Mouse (Mus musculus): Measurements from ENCODE around the gene Mfap1a. TPM values are rescaled to one million over a fixed set of nuclear protein-coding genes. Genes with fewer than 3 reads are reported as not detected.

Gene Mfap1a
- total RNA-seq, 4 experiments from 2014 or later = 29.5 to 36.4 (median 32.8) TPM

GRCm38 (mm10) chr2:121442259-121443067 lies 64.0 kb downstream of the Mfap1a start:
- DNase-seq (ENCODE audit: low spot score) = peak; percentile 65

Small RNA genes lying within 50 kb of the gene (microRNA-seq; reads per million reads assigned to microRNA genes)
- not detected for gene Gm22953

Other genes starting within 250 kb of the Mfap1a start
- 10 to 100 TPM; 30.3 to 39.2 (median 33.5) TPM for gene Trp53bp1, start 235.3 kb downstream of the Mfap1a start, total RNA-seq (2022)
- 1 to 10 TPM; 4.7 to 6.0 (median 5.2) TPM for gene Map1a, start 217.1 kb downstream of the Mfap1a start, total RNA-seq (2022)
- 100 to 1,000 TPM in 3 of 4 experiments, 10 to 100 TPM in 1; 88.4 to 110 (median 104) TPM for gene Ppip5k1, start 151.3 kb downstream of the Mfap1a start, total RNA-seq (2022)
- gene Ckmt1, start 149.0 kb downstream of the Mfap1a start, total RNA-seq (2022) = 1 to 10 TPM; 1.3 to 2.9 (median 2.2) TPM
- gene Strc, start 119.5 kb downstream of the Mfap1a start, total RNA-seq (2022) = under 1 TPM in 1 of 4 experiments, not detected in 3; 0.09 TPM
- gene Pdia3, start 92.9 kb downstream of the Mfap1a start, total RNA-seq (2022) = 100 to 1,000 TPM; 104 to 129 (median 126) TPM
- gene Catsper2, start 92.9 kb downstream of the Mfap1a start, total RNA-seq (2022) = 1 to 10 TPM; 2.9 to 4.7 (median 3.2) TPM
- gene Ell3, start 62.4 kb downstream of the Mfap1a start, total RNA-seq (2022) = under 1 TPM in 1 of 4 experiments, not detected in 3; 0.34 TPM
- gene Serf2, start 57.5 kb downstream of the Mfap1a start, total RNA-seq (2022) = 100 to 1,000 TPM; 360 to 469 (median 411) TPM
- 10 to 100 TPM; 18.2 to 25.0 (median 22.6) TPM for gene Hypk, start 53.4 kb downstream of the Mfap1a start, total RNA-seq (2022)
- under 1 TPM in 2 of 4 experiments, not detected in 2; 0.13 to 0.17 TPM for gene Serinc4, start 49.9 kb downstream of the Mfap1a start, total RNA-seq (2022)
- 10 to 100 TPM; 28.3 to 37.4 (median 32.5) TPM for gene Mfap1b, start 32.6 kb downstream of the Mfap1a start, total RNA-seq (2022)
- gene Wdr76, start 58 bp upstream of the Mfap1a start, total RNA-seq (2022) = 1 to 10 TPM; 2.1 to 3.2 (median 3.0) TPM

Data from heart, adult 8-10 months (tissue).